Mouse (Mus musculus) heart, postnatal 14 days (tissue): ENCODE results near the gene Prdm5. TPM values are rescaled to one million over a fixed set of nuclear protein-coding genes. Genes with fewer than 3 reads are reported as not detected.
A peak's percentile ranks its signal among the peaks of the same experiment; 100 is the strongest.

Source experiments
- DNase-seq, 2 experiments: peaks; one replicate each; pipeline ENCODE4 v3.0.0; 2021 to 2022
- intact Hi-C: fragments of 180-260 bp; cut with DNase I; formaldehyde crosslinking; loops from one replicate; pipeline ENCODE4 v1.15.1; 2025
- total RNA-seq, 2 experiments: library from RNA; stranded (reverse); gene quantifications; 2 replicates each; pipeline ENCODE4 v1.2.3; 2021

Gene Prdm5
- total RNA-seq, 2 experiments from 2014 or later: 8.2 to 9.0 TPM

GRCm38 (mm10) chr6:65818039-65818747, 39.4 kb downstream of the Prdm5 start:
- DNase-seq: no peak
- intact Hi-C loops: no loop called here

- intact Hi-C loops: no loop called here
- DNase-seq: no peak
These were observed 49.9 kb downstream of the Prdm5 start for GRCm38 (mm10) chr6:65828656-65829055.

GRCm38 (mm10) chr6:65831443-65831842, 52.7 kb downstream of the Prdm5 start:
- no peak for DNase-seq
- intact Hi-C loops: no loop called here

- intact Hi-C loops: no loop called here
- DNase-seq: no peak
These were observed 55.2 kb downstream of the Prdm5 start for GRCm38 (mm10) chr6:65834013-65834412.

GRCm38 (mm10) chr6:65842579-65842978, 63.8 kb downstream of the Prdm5 start:
- DNase-seq: no peak
- intact Hi-C loops: no loop called here

GRCm38 (mm10) chr6:65849127-65849526, 70.3 kb downstream of the Prdm5 start:
- intact Hi-C loops: no loop called here

GRCm38 (mm10) chr6:65849687-65850086, 70.9 kb downstream of the Prdm5 start:
- intact Hi-C loops: no loop called here
- no peak for DNase-seq

More at GRCm38 (mm10) chr6:65849127-65849526, 70.3 kb downstream of the Prdm5 start:
- no peak for DNase-seq

GRCm38 (mm10) chr6:65850221-65850620, 71.4 kb downstream of the Prdm5 start:
- intact Hi-C loops: no loop called here
- no peak for DNase-seq

GRCm38 (mm10) chr6:65854020-65854419, 75.2 kb downstream of the Prdm5 start:
- intact Hi-C loops: no loop called here
- DNase-seq: no peak

- intact Hi-C loops: no loop called here
- DNase-seq: no peak
These were observed 75.8 kb downstream of the Prdm5 start for GRCm38 (mm10) chr6:65854585-65854984.

GRCm38 (mm10) chr6:65860609-65861008, 81.8 kb downstream of the Prdm5 start:
- DNase-seq: no peak
- intact Hi-C loops: no loop called here

GRCm38 (mm10) chr6:65862836-65863235, 84.0 kb downstream of the Prdm5 start:
- intact Hi-C loops: no loop called here
- no peak for DNase-seq

GRCm38 (mm10) chr6:65864233-65864632, 85.4 kb downstream of the Prdm5 start:
- DNase-seq: no peak
- intact Hi-C loops: no loop called here

GRCm38 (mm10) chr6:65864919-65865318, 86.1 kb downstream of the Prdm5 start:
- intact Hi-C loops: no loop called here
- no peak for DNase-seq

- intact Hi-C loops: no loop called here
- DNase-seq: no peak
These were observed 87.1 kb downstream of the Prdm5 start for GRCm38 (mm10) chr6:65865861-65866260.

- intact Hi-C loops: loop anchor here (10.0 kb wide), 1 partner anchor 583 kb away; no protein-coding TSS in a partner anchor
- no peak for DNase-seq
These were observed 93.0 kb downstream of the Prdm5 start for GRCm38 (mm10) chr6:65871754-65872278.

- no peak for DNase-seq
- intact Hi-C loops: loop anchor here (10.0 kb wide), 1 partner anchor 577 kb away; no protein-coding TSS in a partner anchor
These were observed 99.5 kb downstream of the Prdm5 start for GRCm38 (mm10) chr6:65878300-65878699.

GRCm38 (mm10) chr6:65888835-65889234, 110.0 kb downstream of the Prdm5 start:
- no peak for DNase-seq
- intact Hi-C loops: no loop called here

- intact Hi-C loops: no loop called here
- DNase-seq: no peak
These were observed 113.4 kb downstream of the Prdm5 start for GRCm38 (mm10) chr6:65892045-65892660.

GRCm38 (mm10) chr6:65906657-65907182, 127.9 kb downstream of the Prdm5 start:
- DNase-seq: no peak
- intact Hi-C loops: no loop called here

- DNase-seq: no peak
- intact Hi-C loops: no loop called here
These were observed 136.6 kb downstream of the Prdm5 start for GRCm38 (mm10) chr6:65915421-65915820.

- intact Hi-C loops: no loop called here
- DNase-seq: peak in 1 of 2 experiments; percentile 1
These were observed 142.9 kb downstream of the Prdm5 start for GRCm38 (mm10) chr6:65921703-65922102.
